Mouse (Mus musculus): ENCODE measurements at regions not wholly inside any gene's neighbourhood (a gene's known extent, or its start where the extent isn't known, plus 50 kb on each side); places are given as distances from the start of the nearest gene placed in this dataset.
"Not testable (repeated sequence)": the region's sequence is repeated elsewhere in the genome, so short reads cannot be mapped to it uniquely, and the experiment has no call there.

DNA sequence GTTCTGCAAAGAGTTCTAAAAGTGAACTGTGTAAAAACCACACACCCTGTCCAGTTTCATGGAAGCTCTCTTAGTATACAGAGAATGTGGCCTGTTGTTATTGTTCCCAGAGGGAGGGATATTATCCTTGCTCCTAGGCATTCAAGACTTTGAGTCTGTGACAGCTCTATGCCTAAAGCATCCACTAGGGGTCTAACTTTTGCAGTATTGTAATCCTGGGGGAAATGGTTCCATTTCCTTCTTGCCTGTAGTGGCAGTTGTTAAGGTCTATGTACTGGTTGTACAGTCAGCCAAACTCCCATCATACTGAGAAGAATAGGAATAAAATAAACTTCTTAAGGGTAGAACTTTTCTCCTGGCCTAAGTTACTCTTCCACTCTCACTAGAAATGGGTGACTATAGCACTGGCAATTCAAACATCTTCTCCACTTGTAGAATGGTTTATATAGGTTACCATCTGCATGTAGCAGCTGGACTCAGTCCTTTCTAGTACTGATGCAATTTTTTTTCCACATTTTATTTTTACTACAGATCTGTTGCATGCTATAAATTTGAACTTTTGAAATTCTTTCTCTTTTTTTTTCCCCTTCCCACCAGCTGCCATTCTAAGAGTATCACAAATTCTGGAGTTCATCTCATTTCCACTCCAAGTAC, 51.4 kb upstream of the Dpt start:
- peak; percentile 60 for DNase-seq

DNA sequence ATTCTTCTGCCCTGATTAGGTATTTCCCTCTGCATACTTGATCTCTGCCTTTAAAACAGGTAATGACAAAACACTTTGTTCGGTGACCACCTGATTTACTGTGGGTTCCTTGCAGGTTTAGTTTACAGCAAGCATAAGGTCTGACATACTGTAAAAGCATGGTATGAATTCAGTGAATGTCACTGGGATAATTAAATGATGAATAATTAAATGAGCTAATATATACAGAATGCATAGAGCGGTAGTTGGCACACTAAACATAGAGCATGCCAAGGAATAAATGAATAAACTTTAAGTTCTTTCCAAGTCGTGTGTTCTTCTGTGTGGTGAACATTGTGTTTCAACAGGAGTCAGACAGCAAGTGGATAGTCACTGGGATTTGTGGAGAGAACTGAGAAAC, 51.9 kb upstream of the Dpt start:
- DNase-seq: no peak

DNA sequence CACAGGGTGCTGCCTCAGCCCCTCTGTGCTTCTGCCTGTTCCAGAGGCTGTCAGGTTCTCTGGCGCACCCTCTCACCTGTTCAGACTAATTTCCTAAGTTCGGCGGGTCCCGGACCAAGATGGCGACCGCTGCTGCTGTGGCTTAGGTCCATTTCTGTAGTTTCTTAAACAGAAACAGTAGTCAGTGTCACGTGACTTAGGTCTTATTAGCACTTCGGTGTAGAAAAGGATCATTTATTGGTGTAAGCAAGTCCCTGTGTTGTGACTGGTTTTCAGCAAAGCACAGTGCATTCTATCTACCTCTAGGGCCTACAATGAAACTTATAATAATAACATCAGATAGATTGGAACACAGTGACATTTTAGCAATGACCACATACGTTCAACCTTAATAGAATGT, 53.5 kb upstream of the Dpt start:
- not testable (repeated sequence) for DNase-seq

DNA sequence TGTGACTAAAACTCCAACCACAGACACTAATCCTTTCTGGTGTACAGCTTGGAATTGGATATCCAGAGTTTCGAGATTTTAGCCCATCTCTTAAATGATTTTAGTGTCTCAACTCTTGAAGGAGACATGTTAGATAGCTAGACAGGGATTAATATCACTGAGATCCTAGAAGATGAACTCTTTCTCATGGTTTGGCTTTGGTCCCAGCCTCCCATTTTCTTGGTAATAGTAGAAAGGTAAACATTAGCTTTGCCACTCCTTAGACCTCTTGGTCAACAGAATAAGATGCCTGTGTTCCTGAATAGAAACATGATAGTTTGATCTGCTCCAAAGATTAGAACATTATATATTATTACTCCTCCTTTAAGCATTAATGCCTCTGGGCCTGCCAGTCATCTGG, 60.8 kb upstream of the Dpt start:
- DNase-seq: peak; percentile 48

DNA sequence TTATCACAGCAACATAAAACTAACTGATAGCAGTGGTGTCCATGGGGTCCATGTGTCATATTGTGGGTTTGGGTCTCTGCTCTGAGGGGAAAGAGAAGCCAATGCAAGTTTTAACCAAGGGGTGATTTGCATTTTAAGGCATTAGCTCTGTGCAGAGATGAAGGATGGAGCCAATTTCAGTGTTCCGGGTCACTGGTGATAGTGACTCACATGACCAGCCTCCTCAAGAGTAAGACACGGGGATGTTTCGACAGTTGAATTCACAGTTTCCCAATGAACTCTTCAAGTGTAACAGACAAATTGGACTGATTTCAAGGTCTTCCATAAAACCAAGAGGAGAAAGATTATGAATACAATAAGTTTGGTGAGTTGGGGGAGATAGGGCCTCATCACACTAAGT, 62.7 kb upstream of the Dpt start:
- peak; percentile 48 for DNase-seq

DNA sequence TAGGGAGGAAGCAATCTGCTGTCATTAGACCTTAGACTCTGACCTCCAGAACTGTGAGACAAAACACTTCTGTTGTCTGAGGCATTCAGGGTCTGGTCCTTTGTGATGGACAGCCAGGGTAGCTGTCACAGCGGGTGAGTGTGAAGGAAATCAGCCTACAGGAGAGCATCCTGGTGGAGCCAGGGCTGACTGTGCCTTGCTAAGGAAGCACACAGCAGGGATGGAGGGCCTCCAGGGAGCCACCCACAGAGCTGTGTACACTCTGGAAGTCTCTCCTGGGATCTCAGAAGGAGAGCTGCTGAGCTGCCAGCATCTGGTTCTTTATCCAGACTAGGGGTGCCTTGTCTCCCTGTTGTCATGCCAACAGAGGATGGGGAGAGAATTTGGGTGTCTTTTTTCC, 74.4 kb upstream of the Dpt start:
- no peak for DNase-seq

DNA sequence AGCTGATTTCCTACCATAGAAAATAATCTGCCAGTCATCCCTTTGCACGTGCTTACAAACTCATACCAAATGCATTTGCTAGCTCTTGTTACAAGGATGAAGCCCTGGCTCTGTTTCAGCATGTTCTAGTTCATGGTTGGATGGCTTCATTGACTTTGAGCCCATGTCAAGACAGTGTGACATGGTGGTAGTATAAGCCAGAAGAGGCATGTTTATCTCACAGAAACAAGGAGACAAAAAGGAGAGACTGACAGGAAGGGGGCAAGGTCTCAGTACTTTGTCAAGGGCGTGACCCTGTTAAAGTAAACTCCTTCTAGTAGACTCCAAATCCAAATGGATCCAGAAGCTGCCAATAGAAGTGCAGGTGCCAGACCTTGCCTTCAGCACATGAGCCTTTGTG, 81.5 kb upstream of the Dpt start:
- DNase-seq: peak; percentile 97

DNA sequence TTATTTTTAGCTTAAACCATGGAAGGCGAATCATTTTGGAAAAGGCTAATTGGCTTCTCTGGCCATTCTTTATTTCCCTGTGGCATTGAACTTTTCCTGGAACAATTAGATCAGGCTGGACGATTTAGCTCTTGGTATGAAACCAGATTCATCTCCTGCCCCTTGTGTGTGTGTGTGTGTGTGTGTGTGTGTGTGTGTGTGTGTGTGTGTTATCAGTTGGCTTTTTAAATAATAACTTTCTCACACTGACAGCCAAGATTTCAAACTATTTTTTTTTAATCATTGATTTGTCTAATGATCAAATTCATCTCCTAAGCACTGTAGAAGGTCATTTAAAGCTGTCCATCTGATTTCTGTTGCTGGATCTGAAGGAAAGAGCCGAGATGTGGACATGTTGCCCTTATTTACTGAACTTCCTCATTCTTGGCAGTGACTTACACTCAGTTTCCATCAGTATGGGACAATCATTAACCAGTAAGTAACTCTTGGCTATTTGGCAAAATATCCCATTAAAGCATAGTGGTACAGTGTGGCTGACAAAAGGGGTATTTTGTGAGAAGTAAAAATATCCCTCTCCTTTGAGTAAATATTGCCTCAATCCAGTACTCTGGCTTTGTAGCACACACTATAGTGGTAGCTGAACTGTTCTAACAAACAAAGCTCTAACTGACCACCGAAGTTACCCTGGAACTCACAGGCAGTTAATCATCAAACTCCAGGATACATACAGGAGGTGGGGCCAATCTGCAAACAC, 82.5 kb upstream of the Dpt start:
- DNase-seq: peak; percentile 89

DNA sequence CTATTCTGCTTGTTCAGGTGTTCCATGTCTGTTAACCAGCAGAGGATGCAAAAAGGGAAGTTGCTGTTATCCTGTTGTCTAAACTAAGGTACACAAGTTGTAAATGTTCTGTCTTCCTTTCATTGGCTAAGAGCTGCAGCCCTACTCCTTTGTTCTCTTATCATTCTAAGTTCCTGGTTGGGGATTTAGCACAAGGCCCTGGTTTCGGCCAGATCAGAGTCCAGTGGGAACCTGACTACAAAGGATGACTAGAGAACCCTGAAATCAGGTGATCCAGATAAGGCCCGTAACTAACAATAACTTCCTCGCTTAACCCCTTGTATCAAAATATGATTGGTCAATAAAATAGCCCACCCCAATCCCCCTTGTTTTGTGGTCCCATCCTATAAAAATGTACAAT, 83.9 kb upstream of the Dpt start:
- no peak for DNase-seq

DNA sequence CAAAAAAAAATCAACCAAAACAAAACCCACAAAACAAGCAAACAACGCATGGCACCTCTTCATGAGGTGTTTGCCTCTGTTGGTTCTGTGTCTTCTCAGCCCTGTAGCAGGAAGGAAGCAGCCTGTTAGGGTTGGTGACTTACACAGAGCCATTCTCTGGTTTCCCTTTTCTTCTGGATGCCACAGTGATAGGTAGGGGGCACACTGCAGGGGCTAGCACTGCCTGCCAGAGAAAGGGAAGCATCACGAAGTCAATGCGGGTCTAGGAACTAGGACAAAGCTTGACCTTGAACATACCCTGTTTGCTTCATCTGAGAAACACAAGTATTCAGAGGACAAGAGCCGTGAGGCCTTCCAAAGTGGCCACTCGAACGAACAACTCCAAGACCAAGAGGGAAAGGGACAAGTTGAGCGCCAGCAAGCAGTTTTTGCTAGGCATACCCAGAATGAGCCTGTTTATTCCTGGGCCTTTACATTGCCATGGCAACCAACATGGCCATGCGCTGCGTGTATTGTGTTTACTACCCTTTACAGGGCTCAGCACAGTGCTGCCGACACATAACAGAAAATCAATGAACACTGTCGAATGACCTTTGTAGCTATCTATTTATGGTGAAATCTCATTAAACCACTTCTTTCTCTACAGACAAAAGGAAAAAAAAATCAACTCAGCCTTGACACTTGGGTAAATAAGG, 91.9 kb upstream of the Dpt start:
- DNase-seq: peak; percentile 41

DNA sequence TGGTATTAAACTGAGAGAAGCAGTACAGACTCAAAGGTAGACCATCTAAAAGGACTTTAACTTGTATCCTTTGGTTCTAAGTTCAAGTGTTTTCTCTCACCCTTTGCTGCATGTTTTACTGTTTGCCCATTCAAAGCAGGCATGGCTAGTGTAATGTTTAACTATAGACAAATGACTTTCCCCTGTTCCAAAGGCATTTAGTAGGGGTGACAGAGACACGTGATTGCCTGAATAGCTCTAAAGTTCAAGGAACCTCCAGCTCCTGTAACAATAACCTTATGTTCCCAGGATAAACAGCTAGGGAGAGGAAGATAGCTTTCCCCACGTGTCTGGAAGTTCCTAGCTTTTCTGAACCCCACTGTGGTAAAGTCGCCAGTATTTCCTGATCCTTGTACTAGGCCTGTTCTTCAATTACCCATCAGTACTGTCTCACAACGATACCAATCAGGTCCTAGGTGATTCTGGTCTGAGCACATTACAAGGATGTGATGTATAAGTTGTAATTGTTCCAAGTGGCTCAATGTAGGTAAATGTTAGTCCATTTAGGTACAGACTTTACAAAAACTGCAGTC, 92.8 kb upstream of the Dpt start:
- peak; percentile 94 for DNase-seq

DNA sequence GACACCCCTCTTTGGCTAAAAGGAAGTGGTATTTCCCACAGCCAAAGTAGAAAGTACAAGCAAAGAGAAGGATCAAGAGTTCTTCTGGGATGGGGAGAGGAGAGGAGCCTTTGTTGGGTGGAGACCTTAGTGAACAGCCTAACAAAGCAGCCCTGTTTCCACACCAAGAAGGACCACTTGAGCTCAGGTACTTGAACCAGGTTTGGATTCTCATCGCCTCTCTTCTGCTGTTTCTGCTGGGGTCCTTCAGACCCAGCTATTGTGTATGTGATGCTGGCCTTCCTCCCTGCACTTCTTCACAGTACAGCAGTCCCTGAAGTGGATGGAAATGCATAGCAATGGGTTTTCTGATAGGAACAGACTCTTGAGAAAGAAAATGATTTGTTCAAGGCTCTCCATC, 106.4 kb upstream of the Dpt start:
- no peak for DNase-seq

DNA sequence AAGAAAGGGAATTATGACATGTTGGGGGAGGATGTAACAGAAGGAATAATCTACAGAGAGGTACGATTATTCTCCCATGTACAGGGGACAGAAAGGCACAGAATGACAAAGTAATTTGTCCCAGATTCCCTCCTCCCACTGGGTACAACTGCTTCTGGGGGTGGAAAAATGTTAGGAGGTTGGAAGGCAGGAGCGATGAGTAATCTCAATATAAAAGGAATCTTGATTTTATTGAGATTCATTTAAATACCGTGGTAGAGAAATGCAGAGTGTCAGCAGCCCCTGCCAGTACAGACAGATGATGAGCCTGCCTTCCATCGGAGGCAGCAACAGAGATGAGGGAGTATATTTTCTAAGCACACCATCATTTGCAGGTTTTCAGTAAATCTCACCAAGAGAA, 107.1 kb upstream of the Dpt start:
- no peak for DNase-seq

DNA sequence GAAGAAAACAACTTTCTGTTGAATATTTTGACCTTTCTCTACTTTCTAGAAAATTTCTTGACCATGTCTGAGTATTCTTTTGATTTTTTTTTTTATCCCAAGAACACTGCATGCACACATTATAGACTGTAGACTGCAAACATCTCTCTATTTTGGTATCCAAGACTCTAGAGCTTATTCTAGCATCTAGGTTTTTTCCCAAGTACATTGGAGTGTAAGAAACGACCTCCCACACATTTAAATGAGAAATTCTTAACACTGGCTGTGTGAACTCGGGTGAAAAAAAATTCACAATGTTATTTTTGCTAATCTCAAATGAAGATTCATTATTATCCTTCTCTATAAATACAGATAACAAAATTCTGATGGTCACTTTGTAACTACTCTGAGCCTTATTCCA, 112.0 kb upstream of the Dpt start:
- no peak for DNase-seq

DNA sequence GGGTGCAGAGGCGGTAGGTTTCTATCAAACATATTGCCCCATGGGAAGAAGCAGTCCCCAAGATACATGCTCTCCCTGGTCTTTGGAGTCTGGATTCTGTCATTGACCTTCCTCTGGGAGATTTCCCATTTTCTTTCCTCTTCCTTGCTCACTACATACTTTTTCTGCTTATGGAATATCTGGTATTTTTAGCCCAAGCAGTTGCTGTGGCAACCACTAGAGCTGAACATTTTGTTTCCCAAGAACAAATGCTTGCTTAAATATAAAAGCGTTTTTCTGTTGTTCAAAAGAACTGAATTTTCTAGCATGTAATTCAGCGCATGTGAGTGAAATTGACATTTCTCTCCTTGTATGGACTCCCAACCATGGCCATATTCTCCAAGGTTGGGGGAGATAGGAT, 112.7 kb upstream of the Dpt start:
- no peak for DNase-seq

DNA sequence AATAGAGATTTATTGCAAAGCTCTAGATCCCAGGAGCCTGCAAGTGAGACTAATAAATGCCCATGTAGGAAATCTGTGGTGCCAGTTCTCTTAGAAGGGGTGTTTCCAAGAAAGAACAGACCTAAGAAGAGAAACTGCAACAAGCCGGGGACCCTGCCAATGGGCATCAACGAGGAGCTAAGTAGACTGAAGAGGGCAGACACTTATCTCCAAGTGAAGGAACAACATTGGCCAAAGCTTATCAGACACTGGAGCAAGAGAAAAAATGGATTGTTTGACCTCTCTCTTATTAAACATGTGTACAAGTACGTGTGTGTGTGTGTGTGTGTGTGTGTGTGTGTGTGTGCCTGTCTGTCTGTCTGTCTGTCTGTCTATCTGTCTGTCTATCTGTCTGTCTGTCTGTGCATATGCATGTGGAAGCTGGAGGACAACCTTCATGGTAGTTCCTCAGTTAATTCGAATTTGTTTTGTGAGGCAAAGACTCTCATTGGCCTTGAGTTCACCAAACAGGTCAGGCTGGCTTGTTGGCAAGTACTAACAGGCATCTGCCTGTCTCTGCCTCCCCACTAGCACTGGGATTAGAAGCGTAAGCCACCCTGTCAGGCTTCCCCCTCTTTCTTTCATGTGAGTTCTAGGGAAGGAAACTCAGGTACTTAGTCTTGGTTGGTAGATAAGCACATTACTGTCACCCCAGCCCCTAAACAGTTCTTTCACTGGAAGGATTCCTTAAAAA, 113.4 kb upstream of the Dpt start:
- no peak for DNase-seq

DNA sequence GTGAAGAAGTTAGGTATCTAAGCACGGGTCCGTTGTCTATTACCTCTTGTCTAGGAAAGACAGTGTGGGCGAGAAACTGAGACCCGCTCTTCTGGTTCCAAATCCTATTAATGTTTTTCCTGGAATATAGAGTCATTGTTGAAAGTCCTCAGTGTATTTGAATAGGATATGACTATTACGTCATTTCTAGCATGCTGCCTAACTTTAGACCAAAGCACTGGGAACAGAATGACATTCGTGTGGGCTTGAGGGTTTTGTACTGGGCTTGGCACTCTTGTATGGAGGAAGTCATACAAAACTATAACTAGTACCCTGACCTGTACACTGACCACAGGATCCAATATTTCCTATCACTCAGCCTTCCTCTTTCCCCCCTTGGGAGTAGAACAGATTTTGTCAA, 114.0 kb upstream of the Dpt start:
- DNase-seq: no peak

DNA sequence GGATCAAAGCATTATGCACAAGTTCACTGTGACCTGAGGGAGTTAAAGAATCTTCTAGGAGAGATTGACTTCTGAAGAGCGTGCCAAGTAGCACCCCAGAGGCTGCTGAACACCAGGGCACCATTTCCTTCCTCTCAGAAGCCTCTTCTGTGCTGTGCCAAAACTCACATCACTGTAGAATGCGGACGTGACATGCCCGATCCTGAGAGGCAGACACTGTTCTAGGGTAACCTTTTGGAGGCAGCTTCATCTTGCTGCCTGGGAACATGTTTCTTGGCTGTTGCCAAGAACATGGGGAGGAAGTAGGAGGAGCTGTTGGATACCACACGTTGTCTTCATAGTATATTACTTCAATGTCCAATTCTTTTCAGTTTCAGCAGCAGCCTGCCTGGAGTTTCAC, 114.9 kb upstream of the Dpt start:
- DNase-seq: no peak

DNA sequence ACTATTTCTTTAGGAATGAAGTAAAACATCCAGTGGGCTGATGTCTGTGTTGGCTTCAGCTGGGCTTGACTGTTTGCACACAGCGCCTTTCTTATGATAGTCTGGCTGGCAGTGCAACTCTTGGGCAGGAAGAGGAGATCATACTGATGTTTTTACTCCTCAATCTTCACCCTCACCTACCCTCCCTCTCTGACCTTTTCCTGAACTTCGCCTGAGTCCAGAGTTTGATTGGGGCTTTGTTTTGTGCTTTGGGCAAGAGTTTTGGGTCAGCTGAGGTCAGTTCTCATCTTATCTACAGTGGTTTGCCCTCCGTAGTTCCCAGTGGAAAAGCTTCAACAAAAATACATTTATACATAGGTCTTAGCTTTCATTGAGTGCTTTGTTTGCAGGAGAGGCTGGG, 118.1 kb upstream of the Dpt start:
- no peak for DNase-seq

DNA sequence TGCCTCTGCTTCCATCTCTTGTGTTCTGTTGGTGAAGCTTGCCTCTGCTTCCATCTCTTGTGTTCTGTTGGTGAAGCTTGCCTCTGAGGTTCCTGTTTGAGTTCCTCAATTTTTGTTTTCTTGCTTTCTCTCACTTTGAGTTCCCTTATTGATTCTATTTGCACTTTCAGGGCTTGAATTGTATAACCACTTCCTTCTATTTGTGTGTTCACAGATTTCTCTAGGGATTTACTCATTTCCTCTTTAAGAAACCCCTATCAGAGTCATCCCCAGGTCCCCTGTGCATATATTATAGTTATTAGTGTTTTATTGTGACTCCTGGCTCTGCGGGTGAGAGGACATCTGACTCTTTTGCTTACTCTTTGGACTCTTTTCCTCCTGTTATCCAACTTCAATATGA, 144.2 kb upstream of the Dpt start:
- DNase-seq: no peak

DNA sequence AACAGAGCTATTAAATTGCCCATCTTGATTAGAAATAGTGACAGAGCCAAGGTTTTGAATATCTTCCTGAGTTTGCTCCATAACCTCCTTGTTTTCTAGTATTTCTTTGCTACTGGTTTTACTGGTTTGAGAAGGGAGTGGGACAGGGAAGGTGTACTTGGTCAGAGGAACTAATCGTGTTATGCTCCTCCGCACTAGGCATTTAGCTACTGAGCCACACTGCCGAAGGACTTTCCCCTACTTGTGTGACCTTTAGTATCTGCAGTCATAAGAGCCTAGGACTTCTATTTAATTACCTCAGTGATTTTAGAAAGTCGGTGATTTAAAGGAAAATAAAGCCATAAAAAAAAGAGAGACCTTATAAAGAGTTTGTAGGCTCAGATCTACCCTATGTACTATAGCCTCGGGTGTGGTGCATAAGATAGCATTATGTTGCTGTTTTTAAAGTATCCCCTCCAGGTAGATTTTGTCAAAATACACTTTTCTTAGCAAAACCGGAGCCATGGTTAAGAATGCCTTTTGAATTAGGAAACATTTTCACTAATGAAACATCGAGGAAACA, 158.5 kb upstream of the Dpt start:
- no peak for DNase-seq

DNA sequence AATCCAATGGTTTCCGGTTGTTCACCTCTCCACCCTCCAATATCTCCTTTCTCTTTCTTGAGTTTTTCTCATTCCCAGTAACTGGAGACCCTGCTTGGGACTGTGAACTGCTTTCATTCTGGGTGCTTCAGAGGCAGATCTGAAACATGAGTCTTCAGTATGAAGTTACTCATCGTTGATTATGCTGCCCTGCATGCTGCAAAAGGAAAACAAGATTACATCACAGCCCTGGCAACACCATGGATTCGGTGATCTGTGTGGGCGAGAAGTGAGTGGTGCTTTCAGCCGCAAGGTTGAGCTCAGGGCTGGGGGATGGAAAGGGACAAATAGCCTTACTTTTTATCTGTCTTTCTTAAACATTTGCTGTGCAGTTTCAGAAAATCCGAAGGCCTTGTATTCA, 164.8 kb upstream of the Dpt start:
- no peak for DNase-seq

DNA sequence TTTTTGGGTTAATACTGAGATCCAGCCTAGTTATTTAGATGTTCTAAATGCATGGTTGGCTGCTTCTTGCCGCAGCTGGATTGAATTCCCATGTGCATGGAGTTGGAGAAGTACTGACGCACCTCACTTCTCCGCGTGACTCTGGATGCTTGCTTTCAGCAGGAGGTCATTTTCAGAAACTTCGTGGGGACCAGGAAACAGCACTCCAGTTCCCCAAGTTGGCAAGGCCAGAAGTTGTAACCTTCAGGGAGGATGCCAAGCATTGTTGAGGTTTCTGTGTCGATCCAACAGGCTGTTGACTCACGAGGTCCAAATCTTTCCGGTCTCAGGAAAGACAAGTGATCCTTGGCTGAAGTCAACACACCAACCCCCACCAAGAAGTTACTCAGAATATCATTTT, 167.6 kb upstream of the Dpt start:
- DNase-seq: peak; percentile 27

Measured in kidney, adult 9 months (tissue).